Mouse (Mus musculus) stomach, embryonic 16.5 days (tissue): ENCODE measurements around the gene Rnf220. TPM values are rescaled to one million over a fixed set of nuclear protein-coding genes. Genes with fewer than 3 reads are reported as not detected.
"Not testable (repeated sequence)": the region's sequence is repeated elsewhere in the genome, so short reads cannot be mapped to it uniquely, and the experiment has no call there.

ENCODE experiments used
- ATAC-seq: fragments of 200-750 bp; cut with Nextera tagmentation; 2 replicates; pipeline ENCODE4 v1.8.0; 2017; ENCODE audit warnings: moderate number of reproducible peaks, moderate TSS enrichment; ENCODE audit not compliant: insufficient read depth, low FRiP score
- H3K27ac ChIP-seq: fragments of 300-500 bp; sonication (generic); 2 replicates; pipeline ENCODE4 v1.5.1; 2014; ENCODE audit warnings: low read length
- H3K27me3 ChIP-seq: fragments of 300-500 bp; sonication (generic); 2 replicates; pipeline ENCODE4 v1.6.1; 2014; ENCODE audit warnings: low read length, control low read depth, mixed read lengths; ENCODE audit not compliant: control insufficient read depth, insufficient read depth
- H3K36me3 ChIP-seq: fragments of 300-500 bp; sonication (generic); 2 replicates; pipeline ENCODE4 v1.6.1; 2014; ENCODE audit warnings: low read length; ENCODE audit not compliant: control insufficient read depth, insufficient read depth
- H3K4me1 ChIP-seq: fragments of 300-500 bp; sonication (generic); 2 replicates; pipeline ENCODE4 v1.6.1; 2014; ENCODE audit warnings: low read length, control low read depth, mixed read lengths; ENCODE audit not compliant: control insufficient read depth, insufficient read depth
- H3K4me2 ChIP-seq: fragments of 300-500 bp; sonication (generic); 2 replicates; pipeline ENCODE4 v1.6.1; 2014; ENCODE audit warnings: low read depth, low read length, mixed read lengths
- H3K4me3 ChIP-seq: fragments of 300-500 bp; sonication (generic); replicated peaks from 2 replicates; pipeline ENCODE4 v1.5.1; 2014; ENCODE audit warnings: mild to moderate bottlenecking, low read length
- H3K9ac ChIP-seq: fragments of 300-500 bp; sonication (generic); 2 replicates; pipeline ENCODE4 v1.6.1; 2014; ENCODE audit warnings: low read length
- H3K9me3 ChIP-seq: fragments of 300-500 bp; sonication (generic); replicated peaks from 2 replicates; pipeline ENCODE4 v1.6.1; 2016; ENCODE audit warnings: low read length, control low read depth; ENCODE audit not compliant: control insufficient read depth
- WGBS: fragments of 180-500 bp; shearing (Covaris S2); extraction: QIAGEN DNeasy Blood & Tissue Kit; methylation state at CpG from one replicate; pipeline ENCODE4 v1.1.7; 2014; 5-methylcytosine and 5-hydroxymethylcytosine counted together
- polyA plus RNA-seq: library from polyadenylated mRNA; unstranded; fragments of >200 nt; fragmentation: Nextera tagmentation; extraction: Ambion mirVana; gene quantifications from 2 replicates; pipeline ENCODE4 v1.2.1, GENCODE M21; 2015

The Rnf220 gene
- polyA plus RNA-seq, 1 experiment from 2014 or later, result 46.5 TPM

- WGBS, result 39% methylated on average over 12 of the region's 12 CpGs
- Histone ChIP-seq H3K9me3 (peaks cover 8% of the 10 kb centered on the region; the same call in 1 of the 2 replicates), H3K9ac (no peak overlapping the region), H3K36me3 (peaks cover 19% of the 10 kb centered on the region), H3K4me2 (no peak overlapping the region), H3K27me3 (no peaks in the 10 kb centered on the region), H3K4me3 (no peak overlapping the region), H3K27ac (no peak overlapping the region), H3K4me1 (peaks cover 15% of the 10 kb centered on the region)
- 0 out of 2 replicates have a peak, but pooled peaks have one; percentile 22 for ATAC-seq
These were observed 224.4 kb downstream of the Rnf220 start for GRCm38 (mm10) chr4:117272459-117272858.

GRCm38 (mm10) chr4:117270278-117270677 is 226.6 kb downstream of the Rnf220 start:
- no peak overlapping the region for H3K4me3 ChIP-seq
- no peaks in the 10 kb centered on the region for H3K27me3 ChIP-seq
- peak; percentile 23; the same call in 1 of the 2 replicates for ATAC-seq
- peaks cover 8% of the 10 kb centered on the region; the same call in 1 of the 2 replicates for H3K9me3 ChIP-seq
- H3K27ac ChIP-seq, result no peak overlapping the region
- no peak overlapping the region for H3K4me2 ChIP-seq
- no peaks in the 10 kb centered on the region for H3K4me1 ChIP-seq
- peaks cover 19% of the 10 kb centered on the region for H3K36me3 ChIP-seq
- 13% methylated on average over 6 of the region's 6 CpGs for WGBS
- H3K9ac ChIP-seq, result no peak overlapping the region

GRCm38 (mm10) chr4:117267831-117268437 is 228.9 kb downstream of the Rnf220 start:
- WGBS, result 85% methylated on average over 25 of the region's 25 CpGs
- Histone ChIP-seq H3K36me3 (0 out of 2 replicates have a peak, but pooled peaks cover 4% of the 10 kb centered on the region), H3K9me3 (no peaks in the 10 kb centered on the region), H3K4me3 (no peak overlapping the region), H3K27ac (no peak overlapping the region), H3K4me2 (no peak overlapping the region), H3K9ac (no peak overlapping the region), H3K4me1 (no peaks in the 10 kb centered on the region), H3K27me3 (no peaks in the 10 kb centered on the region)
- no peak for ATAC-seq

GRCm38 (mm10) chr4:117267284-117267683 is 229.6 kb downstream of the Rnf220 start:
- H3K27me3 ChIP-seq, result no peaks in the 10 kb centered on the region
- H3K4me1 ChIP-seq, result no peaks in the 10 kb centered on the region
- no peak overlapping the region for H3K4me3 ChIP-seq
- H3K4me2 ChIP-seq, result no peak overlapping the region
- no peak for ATAC-seq
- H3K9ac ChIP-seq, result no peak overlapping the region
- no peaks in the 10 kb centered on the region for H3K9me3 ChIP-seq
- 0 out of 2 replicates have a peak, but pooled peaks cover 4% of the 10 kb centered on the region for H3K36me3 ChIP-seq
- H3K27ac ChIP-seq, result no peak overlapping the region
- WGBS, result 9% methylated on average over 2 of the region's 2 CpGs

- Histone ChIP-seq H3K9ac (no peak overlapping the region), H3K4me1 (no peaks in the 10 kb centered on the region), H3K27ac (no peak overlapping the region), H3K4me3 (no peak overlapping the region), H3K27me3 (no peaks in the 10 kb centered on the region), H3K9me3 (no peaks in the 10 kb centered on the region), H3K36me3 (no peaks in the 10 kb centered on the region), H3K4me2 (no peak overlapping the region)
- WGBS, result 69% methylated on average over 8 of the region's 8 CpGs
- ATAC-seq, result no peak
These were observed 233.9 kb downstream of the Rnf220 start for GRCm38 (mm10) chr4:117262987-117263386.

- no peak overlapping the region for H3K9ac ChIP-seq
- ATAC-seq, result no peak
- no peaks in the 10 kb centered on the region for H3K27me3 ChIP-seq
- no peaks in the 10 kb centered on the region for H3K36me3 ChIP-seq
- H3K4me3 ChIP-seq, result no peak overlapping the region
- H3K27ac ChIP-seq, result no peak overlapping the region
- no peaks in the 10 kb centered on the region for H3K4me1 ChIP-seq
- no peaks in the 10 kb centered on the region for H3K9me3 ChIP-seq
- 49% methylated on average over 13 of the region's 13 CpGs for WGBS
- no peak overlapping the region for H3K4me2 ChIP-seq
These were observed 234.5 kb downstream of the Rnf220 start for GRCm38 (mm10) chr4:117262101-117262913.

GRCm38 (mm10) chr4:117261222-117261621 is 235.6 kb downstream of the Rnf220 start:
- Histone ChIP-seq H3K27me3 (no peaks in the 10 kb centered on the region), H3K9ac (no peak overlapping the region), H3K4me1 (no peaks in the 10 kb centered on the region), H3K4me3 (no peak overlapping the region), H3K9me3 (no peaks in the 10 kb centered on the region), H3K4me2 (no peak overlapping the region), H3K27ac (no peak overlapping the region), H3K36me3 (no peaks in the 10 kb centered on the region)
- 81% methylated on average over 2 of the region's 2 CpGs for WGBS
- no peak for ATAC-seq

- H3K9ac ChIP-seq, H3K4me3 ChIP-seq, H3K4me2 ChIP-seq, H3K9me3 ChIP-seq, ATAC-seq, H3K27me3 ChIP-seq, H3K27ac ChIP-seq, H3K4me1 ChIP-seq, H3K36me3 ChIP-seq: not testable (repeated sequence)
- 76% methylated on average over 6 of the region's 6 CpGs for WGBS
These were observed 236.9 kb downstream of the Rnf220 start for GRCm38 (mm10) chr4:117259909-117260308.

GRCm38 (mm10) chr4:117254672-117255071 is 242.2 kb downstream of the Rnf220 start:
- no peak overlapping the region for H3K4me3 ChIP-seq
- no peak overlapping the region for H3K4me2 ChIP-seq
- H3K9ac ChIP-seq, result no peak overlapping the region
- no peaks in the 10 kb centered on the region for H3K27me3 ChIP-seq
- peaks cover 5% of the 10 kb centered on the region; the same call in 1 of the 2 replicates for H3K4me1 ChIP-seq
- 71% methylated on average over 6 of the region's 6 CpGs for WGBS
- no peak overlapping the region for H3K27ac ChIP-seq
- no peaks in the 10 kb centered on the region for H3K9me3 ChIP-seq
- ATAC-seq, result no peak
- no peaks in the 10 kb centered on the region for H3K36me3 ChIP-seq
